Mouse (Mus musculus) ovary, adult 10 weeks (tissue): ENCODE results near the gene Cfap99. TPM values are rescaled to one million over a fixed set of nuclear protein-coding genes. Genes with fewer than 3 reads are reported as not detected.

Experiments
- polyA plus RNA-seq: library from polyadenylated mRNA; stranded (reverse); fragments of 350-450 nt; fragmentation: Illumina TruSeq; extraction: RNeasy Lipid Tissue Mini Kit (QIAGEN cat#74804); gene quantifications from one replicate; pipeline ENCODE4 v1.2.3, GENCODE M21; 2014

The Cfap99 gene
- polyA plus RNA-seq, result not detected

GRCm38 (mm10) chr5:34288154-34288716 lies at the start of gene Cfap99, which contains the start of gene Zfyve28:
Cfap99 (plus strand) TSS chr5:34288600.
Zfyve28 (minus strand) TSS chr5:34288449.

GRCm38 (mm10) chr5:34336097-34336774 lies 47.8 kb downstream of the Cfap99 start, which contains the start of gene Rnf4:
Rnf4 (plus strand) TSS chr5:34336289.

DNA sequence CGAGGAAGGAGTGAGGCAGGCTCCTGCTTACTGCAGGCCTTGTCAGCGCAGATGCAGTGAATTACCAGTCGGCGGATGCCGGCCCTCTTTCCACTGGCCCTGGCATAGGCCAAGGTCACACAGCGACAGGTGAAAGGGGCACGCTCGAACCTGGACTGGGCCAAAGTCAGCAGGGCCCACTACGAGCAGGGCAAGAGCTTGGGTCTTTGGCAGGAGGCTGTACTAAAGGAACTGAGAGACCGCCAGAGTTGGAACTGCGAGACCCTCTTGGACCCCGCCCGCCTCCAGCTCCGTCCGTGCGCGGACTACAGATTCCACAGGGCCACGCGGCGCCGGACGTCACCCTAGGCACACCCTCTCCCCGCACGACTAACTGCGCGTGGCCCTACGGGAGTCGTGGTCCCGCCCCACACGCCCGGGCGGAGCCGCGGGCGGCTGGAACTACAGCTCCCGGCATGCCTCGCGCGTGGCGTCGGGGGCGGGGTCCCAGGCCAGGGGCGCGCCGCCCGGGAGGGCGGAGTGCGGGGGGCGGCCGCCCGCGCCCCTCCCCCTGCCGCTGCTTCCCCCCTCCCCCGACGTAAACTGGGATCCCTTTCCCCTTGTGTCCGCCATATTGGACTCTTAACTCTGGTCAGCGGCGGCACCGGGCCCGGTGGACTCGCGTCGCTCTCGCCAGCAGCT lies 81.1 kb downstream of the Cfap99 start, which contains the start of gene Fam193a:
Fam193a (plus strand) TSS at position 593 of the 681 bp plus-strand sequence.

Other genes with a start within 250 kb of the Cfap99 start
- 1.0 TPM for gene Poln, start 119.2 kb upstream of the Cfap99 start, polyA plus RNA-seq
- 117 TPM for gene Haus3, start 119.1 kb upstream of the Cfap99 start, polyA plus RNA-seq
- gene Mxd4, start 100.9 kb upstream of the Cfap99 start, polyA plus RNA-seq, result 12.6 TPM
- not detected for gene Zfyve28, start 151 bp upstream of the Cfap99 start, polyA plus RNA-seq
- gene Rnf4, start 47.7 kb downstream of the Cfap99 start, polyA plus RNA-seq, result 132 TPM
- 34.0 TPM for gene Fam193a, start 81.3 kb downstream of the Cfap99 start, polyA plus RNA-seq
- gene Tnip2, start 225.4 kb downstream of the Cfap99 start, polyA plus RNA-seq, result 6.5 TPM
- 1.4 TPM for gene Sh3bp2, start 237.2 kb downstream of the Cfap99 start, polyA plus RNA-seq